Mouse (Mus musculus) macrophage (primary cell): ENCODE results near the gene Panx2. TPM values are rescaled to one million over a fixed set of nuclear protein-coding genes. Genes with fewer than 3 reads are reported as not detected.

Experiments
- H3K27ac ChIP-seq: fragments of 350-480 bp; formaldehyde crosslinking; 2 replicates; pipeline ENCODE4 v1.9.0; 2021
- H3K36me3 ChIP-seq: fragments of 350-480 bp; formaldehyde crosslinking; 2 replicates; pipeline ENCODE4 v1.9.0; 2021; ENCODE audit errors: inconsistent target
- H3K4me3 ChIP-seq: fragments of 350-480 bp; formaldehyde crosslinking; 2 replicates; pipeline ENCODE4 v1.9.0; 2021; ENCODE audit errors: inconsistent target
- H3K79me2 ChIP-seq: fragments of 350-480 bp; formaldehyde crosslinking; 2 replicates; pipeline ENCODE4 v1.9.0; 2021; ENCODE audit errors: inconsistent target
- WGBS: methylation state at CpG from one replicate; pipeline ENCODE4 v1.1.7; 2026; ENCODE audit warnings: inconsistent platforms; ENCODE audit not compliant: missing documents; 5-methylcytosine and 5-hydroxymethylcytosine counted together
- polyA plus RNA-seq: library from polyadenylated mRNA; stranded (reverse); fragments of 250-400 nt; gene quantifications from 3 replicates; pipeline ENCODE4 v1.2.4, GENCODE M21; 2018; ENCODE audit warnings: inconsistent platforms
- total RNA-seq, 78 experiments: library from RNA; depleted of rRNA; stranded (reverse); fragments of 250-400 nt; gene quantifications; 1 replicate in 9 of 78; 2 replicates in 24 of 78; 3 replicates in 43 of 78; 4 replicates in 2 of 78; pipeline ENCODE4 v1.2.4; 2018; ENCODE audit warnings: inconsistent platforms in 56 of 78

Gene Panx2
- total RNA-seq (2018; cell fraction: chromatin; rRNA removed), result not detected
- not detected for total RNA-seq (2018; cell fraction: cytosol; rRNA removed)
- total RNA-seq (2018; cell fraction: nucleus; rRNA removed), result not detected
- not detected in 3 replicates for polyA plus RNA-seq

DNA sequence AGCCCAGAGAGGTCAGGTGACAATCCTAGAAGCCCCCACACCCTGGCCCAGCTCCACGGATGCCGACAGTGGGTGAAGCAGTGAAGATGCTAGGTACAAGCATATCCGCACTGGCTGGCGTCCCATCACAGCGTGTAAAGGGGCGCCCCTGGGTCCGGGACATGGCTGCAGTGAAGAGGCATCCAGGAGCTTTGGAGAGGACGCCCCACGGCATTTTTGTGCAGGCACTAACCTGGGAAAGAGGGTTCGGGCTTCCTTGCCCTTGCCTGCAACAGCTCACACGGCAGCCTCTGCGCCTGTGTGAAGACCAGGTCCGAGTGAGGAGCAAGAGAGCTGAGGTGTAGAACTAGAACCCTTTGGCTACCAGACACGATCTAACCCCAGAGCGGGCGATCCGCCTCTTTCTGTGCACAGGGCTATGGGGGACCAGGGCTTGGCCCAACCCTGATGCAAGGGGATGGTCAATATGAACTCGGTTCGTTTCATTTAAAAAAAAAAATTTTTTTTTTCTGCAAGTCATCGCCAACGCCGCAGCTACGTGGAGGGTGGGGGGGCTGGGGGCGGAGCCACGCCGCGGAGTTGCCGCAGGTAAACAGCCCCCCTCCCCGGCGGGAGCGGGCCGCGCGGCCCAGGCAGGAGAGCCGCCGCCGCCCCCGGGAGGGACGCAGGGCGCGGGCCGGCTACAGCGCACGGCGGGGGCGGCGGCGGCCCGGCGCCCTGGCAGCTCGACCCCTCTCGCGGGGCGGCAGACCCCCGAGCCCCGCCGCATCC, at the start of gene Panx2:
Gene Panx2, plus strand, starts transcription at position 574 of the 771 bp plus-strand sequence.
- WGBS, result 4% methylated on average over 52 of the region's 57 CpGs

GRCm38 (mm10) chr15:89016722-89017121, 42.8 kb upstream of the Panx2 start:
- WGBS, result 95% methylated on average over 3 of the region's 3 CpGs
- no peak overlapping the region for H3K27ac ChIP-seq

More for the DNA sequence above, at the start of gene Panx2:
- Histone ChIP-seq H3K36me3 (no peaks in the 10 kb centered on the region), H3K79me2 (no peaks in the 10 kb centered on the region), H3K27ac (no peak within 1 kb of the TSS), H3K4me3 (no peak within 1 kb of the TSS)

GRCm38 (mm10) chr15:89020085-89020484, 39.4 kb upstream of the Panx2 start:
- Histone ChIP-seq H3K27ac (no peak overlapping the region), H3K4me3 (no peak overlapping the region), H3K36me3 (no peaks in the 10 kb centered on the region), H3K79me2 (no peaks in the 10 kb centered on the region)
- 72% methylated on average over 7 of the region's 7 CpGs for WGBS

More at GRCm38 (mm10) chr15:89016722-89017121, 42.8 kb upstream of the Panx2 start:
- Histone ChIP-seq H3K4me3 (no peak overlapping the region), H3K36me3 (no peaks in the 10 kb centered on the region), H3K79me2 (no peaks in the 10 kb centered on the region)

DNA sequence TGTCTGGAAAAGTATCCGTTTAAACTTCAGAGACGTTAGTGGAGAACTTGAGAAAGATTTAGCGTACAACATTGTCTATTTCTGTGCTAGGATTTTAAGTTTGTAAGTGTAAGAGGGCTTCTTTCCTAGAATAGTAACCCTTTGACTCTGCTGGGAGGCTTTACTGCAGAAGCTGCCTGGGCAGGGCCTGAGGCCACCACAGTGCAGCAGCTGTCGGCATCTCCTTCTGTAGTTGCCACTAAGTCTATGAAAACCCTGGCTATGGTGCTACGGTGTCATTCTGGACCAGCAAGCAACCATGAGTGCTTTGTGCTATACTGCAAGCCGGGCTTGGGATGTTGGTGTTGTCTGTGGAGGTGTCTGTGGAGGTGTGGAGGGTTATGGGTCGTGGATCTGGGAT, 39.0 kb upstream of the Panx2 start:
- 86% methylated on average over 7 of the region's 7 CpGs for WGBS
- H3K27ac ChIP-seq, result no peak overlapping the region
- no peaks in the 10 kb centered on the region for H3K79me2 ChIP-seq
- no peaks in the 10 kb centered on the region for H3K36me3 ChIP-seq
- no peak overlapping the region for H3K4me3 ChIP-seq

- H3K79me2 ChIP-seq, result no peaks in the 10 kb centered on the region
- H3K36me3 ChIP-seq, result no peaks in the 10 kb centered on the region
- no peak overlapping the region for H3K27ac ChIP-seq
- WGBS, result 76% methylated on average over 5 of the region's 5 CpGs
- H3K4me3 ChIP-seq, result no peak overlapping the region
Measured at GRCm38 (mm10) chr15:89044381-89044780, 15.2 kb upstream of the Panx2 start.

DNA sequence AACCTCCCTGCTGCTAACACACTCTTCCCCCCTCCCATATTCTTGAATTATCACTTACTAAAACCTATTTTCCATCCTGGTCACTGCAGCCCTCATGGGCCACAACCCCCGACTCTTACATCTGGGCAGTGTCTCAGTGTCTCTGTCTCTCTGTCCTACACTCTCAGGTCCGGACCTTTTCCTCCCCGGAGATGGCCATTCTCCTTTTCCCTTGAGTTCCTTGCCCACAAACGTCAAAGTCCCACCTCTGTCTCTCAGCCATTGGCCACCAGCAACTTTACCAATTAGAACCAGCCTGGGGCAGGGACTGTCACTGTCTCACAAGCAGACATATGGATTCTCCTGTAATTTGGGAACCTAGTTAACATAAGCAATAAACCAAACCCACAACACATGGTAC, 13.2 kb upstream of the Panx2 start:
- 94% methylated on average over 4 of the region's 4 CpGs for WGBS
- no peaks in the 10 kb centered on the region for H3K36me3 ChIP-seq
- no peak overlapping the region for H3K4me3 ChIP-seq
- H3K79me2 ChIP-seq, result no peaks in the 10 kb centered on the region
- no peak overlapping the region for H3K27ac ChIP-seq

GRCm38 (mm10) chr15:89054666-89055065, 4.9 kb upstream of the Panx2 start:
- 86% methylated on average over 7 of the region's 7 CpGs for WGBS
- Histone ChIP-seq H3K4me3 (no peak overlapping the region), H3K27ac (no peak overlapping the region), H3K36me3 (no peaks in the 10 kb centered on the region), H3K79me2 (no peaks in the 10 kb centered on the region)

GRCm38 (mm10) chr15:89058736-89059135, 798 bp upstream of the Panx2 start:
- 56% methylated on average over 6 of the region's 6 CpGs for WGBS
- no peaks in the 10 kb centered on the region for H3K79me2 ChIP-seq
- no peak overlapping the region for H3K27ac ChIP-seq
- H3K36me3 ChIP-seq, result no peaks in the 10 kb centered on the region
- H3K4me3 ChIP-seq, result no peak overlapping the region

DNA sequence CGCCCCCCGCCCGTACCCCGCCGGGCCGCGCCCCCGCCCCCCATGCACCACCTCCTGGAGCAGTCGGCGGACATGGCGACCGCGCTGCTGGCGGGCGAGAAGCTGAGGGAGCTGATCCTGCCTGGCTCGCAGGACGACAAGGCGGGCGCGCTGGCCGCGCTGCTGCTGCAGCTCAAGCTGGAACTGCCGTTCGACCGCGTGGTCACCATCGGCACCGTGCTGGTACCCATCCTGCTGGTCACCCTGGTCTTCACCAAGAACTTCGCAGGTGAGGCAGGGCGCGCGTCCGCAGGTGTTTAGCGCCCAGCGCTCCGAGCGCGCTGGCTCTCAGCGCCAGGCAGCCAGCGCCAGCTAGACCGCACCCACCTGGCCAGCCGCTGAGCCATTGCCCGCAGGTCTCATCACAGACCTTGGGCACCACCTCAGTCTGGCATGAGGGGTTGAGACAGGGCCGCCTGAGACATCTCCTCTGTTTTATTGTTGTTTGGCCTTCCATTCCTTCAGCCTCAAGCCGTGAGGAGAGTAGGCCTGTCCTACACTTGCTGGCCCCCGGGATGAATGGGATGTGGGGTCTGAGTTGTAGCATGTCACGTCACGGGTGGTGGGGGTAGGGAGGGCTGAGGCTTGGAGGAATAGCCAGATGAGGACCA, 623 bp downstream of the Panx2 start:
- no peaks in the 10 kb centered on the region for H3K36me3 ChIP-seq
- WGBS, result 7% methylated on average over 39 of the region's 48 CpGs
- no peaks in the 10 kb centered on the region for H3K79me2 ChIP-seq
- H3K4me3 ChIP-seq, result no peak overlapping the region
- no peak overlapping the region for H3K27ac ChIP-seq

GRCm38 (mm10) chr15:89060811-89061460, 1.4 kb downstream of the Panx2 start:
- no peaks in the 10 kb centered on the region for H3K79me2 ChIP-seq
- no peak overlapping the region for H3K4me3 ChIP-seq
- 91% methylated on average over 12 of the region's 12 CpGs for WGBS

DNA sequence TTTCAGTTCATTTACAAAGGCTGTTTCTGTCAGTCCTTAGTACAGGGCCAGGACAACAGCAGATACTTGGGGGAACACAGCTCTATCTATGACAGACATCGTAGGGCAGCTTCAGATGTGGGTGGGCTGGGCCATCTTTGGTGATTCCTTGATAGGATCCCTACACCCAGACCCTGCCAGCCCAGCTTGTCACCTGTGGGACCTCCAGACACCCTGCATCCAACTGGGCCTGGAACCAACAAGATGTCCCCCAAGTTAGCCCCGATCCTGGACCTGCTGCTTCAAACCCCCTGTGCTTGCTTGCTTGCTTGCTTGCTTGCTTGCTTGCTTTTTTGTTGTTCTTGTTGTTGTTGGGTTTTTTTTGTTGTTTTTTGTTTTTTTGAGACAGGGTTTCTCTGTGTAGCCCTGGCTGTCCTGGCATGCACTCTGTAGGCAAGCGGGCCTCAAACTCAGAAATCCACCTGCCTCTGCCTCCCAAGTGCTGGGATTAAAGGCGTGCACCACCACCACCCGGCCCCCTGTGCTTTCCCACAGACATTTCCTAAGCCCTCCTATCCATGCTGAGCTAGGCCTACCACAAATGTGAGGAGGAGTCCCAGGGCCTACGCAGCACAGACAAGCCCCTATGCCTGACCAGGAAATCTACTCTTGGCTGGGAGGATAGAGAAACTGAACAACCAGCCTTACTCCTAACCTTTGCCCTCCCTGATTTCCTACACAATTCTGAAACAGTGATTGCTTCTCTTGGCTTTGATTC, 2.4 kb downstream of the Panx2 start:
- Histone ChIP-seq H3K4me3 (no peak overlapping the region), H3K27ac (no peak overlapping the region), H3K36me3 (no peaks in the 10 kb centered on the region), H3K79me2 (no peaks in the 10 kb centered on the region)
- 99% methylated on average over 6 of the region's 6 CpGs for WGBS

More at GRCm38 (mm10) chr15:89060811-89061460, 1.4 kb downstream of the Panx2 start:
- Histone ChIP-seq H3K36me3 (no peaks in the 10 kb centered on the region), H3K27ac (no peak overlapping the region)

DNA sequence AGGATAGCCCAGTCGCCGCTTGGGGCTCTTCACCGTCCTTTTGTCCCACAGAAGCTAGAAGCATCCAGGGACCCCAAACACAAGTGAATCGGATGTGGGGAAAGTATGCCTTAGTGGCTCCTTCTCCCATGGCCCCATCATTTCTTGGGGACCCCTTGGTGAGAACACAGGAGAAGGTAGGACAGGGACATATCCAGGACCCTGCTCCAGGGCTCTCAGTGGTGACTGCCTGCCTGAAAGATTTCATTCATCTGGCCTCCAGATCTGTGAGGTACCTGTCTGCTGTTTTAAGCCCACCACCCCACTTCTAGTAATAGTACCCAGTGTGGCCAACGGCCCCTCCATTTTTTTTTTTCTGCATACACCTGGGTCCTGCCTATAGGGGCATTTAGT, 3.0 kb downstream of the Panx2 start:
- no peaks in the 10 kb centered on the region for H3K79me2 ChIP-seq
- WGBS, result 93% methylated on average over 5 of the region's 5 CpGs
- no peaks in the 10 kb centered on the region for H3K36me3 ChIP-seq
- no peak overlapping the region for H3K4me3 ChIP-seq
- no peak overlapping the region for H3K27ac ChIP-seq

DNA sequence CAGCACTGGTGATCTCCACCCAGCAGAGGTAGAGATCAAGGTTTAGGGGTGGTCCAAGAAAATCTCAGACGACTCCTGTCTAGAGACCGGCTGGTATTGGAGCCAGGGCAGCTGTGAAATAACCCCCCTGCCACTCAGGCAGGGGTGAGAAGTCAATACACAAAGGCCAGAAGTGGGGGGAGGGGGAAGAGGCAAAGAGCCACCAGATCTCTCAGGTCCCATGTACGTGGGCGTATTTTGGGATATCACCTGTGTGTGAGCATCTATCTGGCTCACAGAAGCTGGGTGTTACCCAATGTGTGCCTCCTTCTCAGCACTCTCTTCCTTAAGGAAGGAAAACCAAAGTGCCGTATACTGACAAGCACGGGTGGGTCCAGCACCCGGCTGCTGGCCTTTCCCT, 3.5 kb downstream of the Panx2 start:
- WGBS, result 91% methylated on average over 7 of the region's 7 CpGs
- Histone ChIP-seq H3K36me3 (no peaks in the 10 kb centered on the region), H3K4me3 (no peak overlapping the region), H3K27ac (no peak overlapping the region), H3K79me2 (no peaks in the 10 kb centered on the region)

DNA sequence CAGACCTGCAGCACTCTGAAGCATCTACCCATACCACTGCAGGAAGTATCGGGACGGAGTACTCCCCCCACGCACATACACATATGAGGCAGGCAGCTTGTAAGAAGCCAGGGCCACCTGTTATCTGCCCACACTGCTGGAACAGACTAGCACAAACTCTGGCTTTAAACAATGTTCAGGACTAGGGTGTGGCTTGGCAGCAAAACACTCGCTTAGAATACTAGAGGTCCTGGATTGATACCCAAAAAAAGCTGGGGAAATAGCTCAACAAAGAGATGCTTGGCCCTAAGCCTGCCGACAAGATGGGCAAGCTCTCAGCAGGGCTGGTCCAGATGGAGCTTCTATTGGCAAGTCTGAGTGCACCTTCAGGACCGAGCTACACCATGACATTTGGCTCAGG, 4.0 kb downstream of the Panx2 start:
- no peak overlapping the region for H3K4me3 ChIP-seq
- no peak overlapping the region for H3K27ac ChIP-seq
- H3K79me2 ChIP-seq, result no peaks in the 10 kb centered on the region
- whole genome bisulfite sequencing, result 92% methylated on average over 6 of the region's 6 CpGs
- H3K36me3 ChIP-seq, result no peaks in the 10 kb centered on the region
